Mouse (Mus musculus) small intestine, adult 2 months (tissue): ENCODE measurements at regions not wholly inside any gene's neighbourhood (a gene's known extent, or its start where the extent isn't known, plus 50 kb on each side); places are given as distances from the start of the nearest gene placed in this dataset.

ENCODE experiments used
- H3K27ac ChIP-seq: fragments of 200-500 bp; 2 replicates; pipeline ENCODE4 v1.5.1; 2012; ENCODE audit warnings: low read depth, low read length, control low read depth, inconsistent platforms; ENCODE audit not compliant: insufficient read depth
- H3K27me3 ChIP-seq: fragments of 200-500 bp; 2 replicates; pipeline ENCODE4 v1.6.1; 2012; ENCODE audit warnings: mild to moderate bottlenecking, moderate library complexity, low read length, inconsistent platforms; ENCODE audit not compliant: control insufficient read depth, insufficient read depth
- H3K36me3 ChIP-seq: fragments of 200-500 bp; 2 replicates; pipeline ENCODE4 v1.6.1; 2012; ENCODE audit warnings: mild to moderate bottlenecking, low read length, control low read depth, inconsistent platforms; ENCODE audit not compliant: control insufficient read depth, insufficient read depth
- H3K4me1 ChIP-seq: fragments of 200-500 bp; 2 replicates; pipeline ENCODE4 v1.6.1; 2012; ENCODE audit warnings: low read length, inconsistent platforms, mixed read lengths; ENCODE audit not compliant: control insufficient read depth, insufficient read depth, insufficient read length
- H3K4me3 ChIP-seq: fragments of 200-500 bp; 2 replicates; pipeline ENCODE4 v1.5.1; 2012; ENCODE audit warnings: low read depth, mild to moderate bottlenecking, control low read depth, inconsistent platforms, low read length, moderate library complexity
- CTCF ChIP-seq: fragments of 200-500 bp; IDR thresholded peaks from 2 replicates; pipeline ENCODE4 v1.5.1; 2012; ENCODE audit warnings: low read depth, mild to moderate bottlenecking, control low read depth, inconsistent platforms, low read length, moderate library complexity, mixed read lengths; ENCODE audit not compliant: insufficient replicate concordance, insufficient read length; ENCODE audit errors: extremely low read depth
- POLR2A ChIP-seq: fragments of 200-500 bp; IDR thresholded peaks from 2 replicates; pipeline ENCODE4 v1.6.1; 2012; ENCODE audit warnings: low read depth, mild to moderate bottlenecking, control low read depth, inconsistent platforms, low read length, moderate library complexity
- WGBS: fragments of 180-500 bp; shearing (Covaris S2); methylation state at CpG from one replicate; pipeline ENCODE4 v1.1.7; 2018; 5-methylcytosine and 5-hydroxymethylcytosine counted together

GRCm38 (mm10) chr12:9430656-9431055 is 139.3 kb upstream of the Osr1 start:
- TF ChIP-seq POLR2A (no peak), CTCF (no peak)
- WGBS: 69% methylated on average over 3 of the region's 3 CpGs
- Histone ChIP-seq H3K36me3 (no peaks in the 10 kb centered on the region), H3K4me1 (no peaks in the 10 kb centered on the region), H3K4me3 (no peak overlapping the region), H3K27me3 (no peaks in the 10 kb centered on the region), H3K27ac (no peak overlapping the region)

GRCm38 (mm10) chr12:9438575-9439161 is 131.2 kb upstream of the Osr1 start:
- no peak overlapping the region for H3K4me3 ChIP-seq
- no peaks in the 10 kb centered on the region for H3K4me1 ChIP-seq
- no peaks in the 10 kb centered on the region for H3K27me3 ChIP-seq
- no peak overlapping the region for H3K27ac ChIP-seq
- TF ChIP-seq CTCF (no peak), POLR2A (no peak)
- 26% methylated on average over 9 of the region's 9 CpGs for WGBS
- H3K36me3 ChIP-seq: no peaks in the 10 kb centered on the region

DNA sequence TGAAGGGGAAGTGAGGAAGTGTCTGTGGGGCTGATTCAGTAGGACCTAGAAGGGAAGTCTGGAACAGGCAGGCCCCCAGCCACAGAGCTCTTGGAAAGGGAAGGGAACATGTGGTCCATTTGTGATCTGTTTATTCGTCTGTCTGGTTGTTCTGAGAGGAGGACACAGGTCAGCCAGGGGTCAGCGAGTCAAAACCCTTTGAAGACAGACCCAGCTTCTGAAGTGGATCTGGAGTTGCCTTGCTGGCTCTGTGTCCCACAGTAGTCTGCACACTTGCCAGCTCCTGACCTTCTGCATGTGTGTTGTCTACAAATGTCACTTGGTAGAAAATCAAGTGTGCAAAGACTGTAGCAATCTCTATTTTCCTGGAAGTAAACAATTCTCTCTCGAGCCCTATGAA is 119.3 kb upstream of the Osr1 start:
- Histone ChIP-seq H3K4me1 (no peaks in the 10 kb centered on the region), H3K27me3 (no peaks in the 10 kb centered on the region), H3K36me3 (no peaks in the 10 kb centered on the region), H3K27ac (no peak overlapping the region), H3K4me3 (no peak overlapping the region)
- WGBS: 37% methylated on average over 3 of the region's 3 CpGs
- TF ChIP-seq POLR2A: no peak
- TF ChIP-seq CTCF: no peak

- Histone ChIP-seq H3K4me3 (no peak overlapping the region), H3K27ac (no peak overlapping the region), H3K4me1 (no peaks in the 10 kb centered on the region), H3K36me3 (no peaks in the 10 kb centered on the region), H3K27me3 (no peaks in the 10 kb centered on the region)
- WGBS: 65% methylated on average over 3 of the region's 3 CpGs
- no peak for TF ChIP-seq POLR2A
- TF ChIP-seq CTCF: no peak
These were observed 109.7 kb upstream of the Osr1 start for GRCm38 (mm10) chr12:9460193-9460592.

DNA sequence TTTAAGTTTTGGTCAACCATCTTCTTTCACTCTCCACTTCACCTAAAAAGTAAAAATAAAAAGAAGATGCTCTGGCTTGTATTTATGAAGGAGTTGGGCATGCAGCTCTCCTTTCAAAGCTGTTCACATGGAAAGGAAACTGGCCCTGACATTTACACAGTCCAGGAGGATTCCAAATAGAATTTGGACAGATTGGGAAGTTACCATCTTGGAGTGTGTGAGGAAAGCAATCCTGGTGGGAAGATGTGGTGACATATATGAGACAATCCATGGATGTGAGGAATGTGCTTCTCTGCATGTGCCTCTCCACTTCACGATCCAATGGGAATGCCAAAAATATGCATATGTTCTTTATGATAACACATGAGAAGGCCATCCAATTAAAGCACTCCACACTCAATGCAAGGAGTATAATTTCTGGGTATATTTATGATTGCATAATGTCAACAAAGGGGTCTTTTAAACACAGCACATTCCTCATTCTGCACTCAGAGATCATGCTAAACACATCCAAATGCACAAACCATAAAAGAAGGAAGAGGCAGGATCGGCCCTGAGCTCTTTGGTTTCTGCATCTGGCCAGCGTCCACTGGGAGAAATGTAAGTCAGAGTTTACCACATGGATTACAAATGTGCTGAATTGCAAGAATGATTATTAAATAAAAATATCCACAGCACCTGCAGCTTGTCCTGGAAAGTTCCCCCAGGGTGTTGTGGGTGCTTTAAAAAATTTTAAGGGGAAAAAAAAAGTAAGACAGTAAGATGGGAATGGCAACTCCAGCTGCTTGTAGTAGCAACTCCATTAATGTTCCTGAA is 100.1 kb upstream of the Osr1 start:
- H3K36me3 ChIP-seq: no peaks in the 10 kb centered on the region
- TF ChIP-seq POLR2A (no peak), CTCF (no peak)
- H3K4me3 ChIP-seq: no peak overlapping the region
- H3K4me1 ChIP-seq: no peaks in the 10 kb centered on the region
- WGBS: 66% methylated on average over 3 of the region's 3 CpGs
- no peak overlapping the region for H3K27ac ChIP-seq
- H3K27me3 ChIP-seq: no peaks in the 10 kb centered on the region

DNA sequence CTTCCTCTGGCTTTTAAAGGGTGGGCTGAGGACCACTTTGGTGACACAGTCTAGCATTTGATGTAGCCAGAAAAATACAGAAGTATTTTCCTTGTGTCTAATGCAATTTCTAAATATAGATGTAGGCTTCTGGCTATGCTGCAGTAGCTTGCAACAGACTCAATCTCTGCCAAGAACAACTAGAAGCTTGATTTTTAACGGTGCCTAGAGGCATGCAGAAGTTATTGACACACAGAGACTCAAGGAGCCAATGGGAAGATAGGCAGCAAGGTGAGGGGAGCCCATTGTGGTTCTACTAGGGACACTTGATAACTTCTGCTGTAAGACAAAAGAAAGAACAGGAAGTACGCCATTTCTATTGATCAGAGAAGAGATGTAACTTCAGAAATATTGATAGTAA is 94.1 kb upstream of the Osr1 start:
- TF ChIP-seq POLR2A (no peak), CTCF (no peak)
- Histone ChIP-seq H3K27me3 (no peaks in the 10 kb centered on the region), H3K36me3 (no peaks in the 10 kb centered on the region), H3K27ac (no peak overlapping the region), H3K4me1 (no peaks in the 10 kb centered on the region), H3K4me3 (no peak overlapping the region)
- WGBS: 51% methylated on average over 2 of the region's 2 CpGs

DNA sequence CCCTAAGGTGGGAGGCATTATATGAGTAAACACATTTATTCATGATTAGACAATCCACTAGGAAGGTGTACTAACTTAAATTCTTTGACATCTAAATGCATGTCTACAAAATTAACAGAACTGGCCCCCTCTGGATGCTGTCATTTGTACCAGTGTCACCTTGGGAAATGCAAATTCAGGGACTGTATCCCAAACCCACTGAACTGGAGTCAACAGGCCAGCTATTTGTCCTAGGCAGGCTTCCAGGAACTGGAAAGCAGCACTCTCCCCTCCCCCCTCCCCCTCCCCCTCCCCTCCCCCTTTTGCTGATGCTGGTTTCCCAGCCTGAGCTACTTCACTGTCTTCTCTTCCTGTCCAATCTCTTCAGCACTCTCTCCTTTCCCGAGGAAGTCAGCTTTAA is 91.7 kb upstream of the Osr1 start:
- Histone ChIP-seq H3K27me3 (no peaks in the 10 kb centered on the region), H3K4me1 (no peaks in the 10 kb centered on the region), H3K36me3 (no peaks in the 10 kb centered on the region), H3K4me3 (no peak overlapping the region), H3K27ac (no peak overlapping the region)
- TF ChIP-seq POLR2A (no peak), CTCF (no peak)
- WGBS: 60% methylated on average over 1 of the region's 1 CpGs
